Mouse (Mus musculus): ENCODE results near the gene Stab1.

Gene Stab1

GRCm38 (mm10) chr14:31194891-31195513 lies 26.6 kb upstream of the Stab1 start:
- DNase-seq (ENCODE audit: low spot score): peak; percentile 82

GRCm38 (mm10) chr14:31194441-31194840 lies 26.0 kb upstream of the Stab1 start:
- no peak for DNase-seq (ENCODE audit: low spot score)

GRCm38 (mm10) chr14:31193791-31194190 lies 25.4 kb upstream of the Stab1 start:
- DNase-seq (ENCODE audit: low spot score): no peak

- DNase-seq (ENCODE audit: low spot score): no peak
These were observed 23.5 kb upstream of the Stab1 start for GRCm38 (mm10) chr14:31191936-31192335.

GRCm38 (mm10) chr14:31189348-31189747 lies 20.9 kb upstream of the Stab1 start:
- no peak for DNase-seq (ENCODE audit: low spot score)

- peak; percentile 75 for DNase-seq (ENCODE audit: low spot score)
These were observed 20.3 kb upstream of the Stab1 start for GRCm38 (mm10) chr14:31188771-31189181.

GRCm38 (mm10) chr14:31186656-31187055 lies 18.2 kb upstream of the Stab1 start:
- peak; percentile 61 for DNase-seq (ENCODE audit: low spot score)

GRCm38 (mm10) chr14:31184195-31184594 lies 15.8 kb upstream of the Stab1 start:
- DNase-seq (ENCODE audit: low spot score): no peak

GRCm38 (mm10) chr14:31183541-31183940 lies 15.1 kb upstream of the Stab1 start:
- no peak for DNase-seq (ENCODE audit: low spot score)

- no peak for DNase-seq (ENCODE audit: low spot score)
These were observed 14.4 kb upstream of the Stab1 start for GRCm38 (mm10) chr14:31182786-31183290.

- DNase-seq (ENCODE audit: low spot score): no peak
These were observed 13.1 kb upstream of the Stab1 start for GRCm38 (mm10) chr14:31181512-31181911.

- no peak for DNase-seq (ENCODE audit: low spot score)
These were observed 11.4 kb upstream of the Stab1 start for GRCm38 (mm10) chr14:31179677-31180365.

- no peak for DNase-seq (ENCODE audit: low spot score)
These were observed 9.3 kb upstream of the Stab1 start for GRCm38 (mm10) chr14:31177715-31178114.

- DNase-seq (ENCODE audit: low spot score): no peak
These were observed 8.8 kb upstream of the Stab1 start for GRCm38 (mm10) chr14:31177287-31177686.

- no peak for DNase-seq (ENCODE audit: low spot score)
These were observed 5.1 kb upstream of the Stab1 start for GRCm38 (mm10) chr14:31173537-31173936.

- DNase-seq (ENCODE audit: low spot score): no peak
These were observed 4.5 kb upstream of the Stab1 start for GRCm38 (mm10) chr14:31172781-31173455.

GRCm38 (mm10) chr14:31171821-31172220 lies 3.4 kb upstream of the Stab1 start:
- DNase-seq (ENCODE audit: low spot score): no peak

- no peak for DNase-seq (ENCODE audit: low spot score)
These were observed 2.9 kb upstream of the Stab1 start for GRCm38 (mm10) chr14:31171386-31171785.

- no peak for DNase-seq (ENCODE audit: low spot score)
These were observed 2.5 kb upstream of the Stab1 start for GRCm38 (mm10) chr14:31170963-31171362.

- no peak for DNase-seq (ENCODE audit: low spot score)
These were observed 1.1 kb upstream of the Stab1 start for GRCm38 (mm10) chr14:31169508-31169907.

- DNase-seq (ENCODE audit: low spot score): no peak
These were observed 1.6 kb downstream of the Stab1 start for GRCm38 (mm10) chr14:31166827-31167226.

- DNase-seq (ENCODE audit: low spot score): peak; percentile 49
These were observed 2.3 kb downstream of the Stab1 start for GRCm38 (mm10) chr14:31165991-31166630.

GRCm38 (mm10) chr14:31165458-31165857 lies 3.0 kb downstream of the Stab1 start:
- DNase-seq (ENCODE audit: low spot score): no peak
